Mouse (Mus musculus): Measurements from ENCODE around the gene Zfp36l2. TPM values are rescaled to one million over a fixed set of nuclear protein-coding genes. Genes with fewer than 3 reads are reported as not detected.

The Zfp36l2 gene
- polyA plus RNA-seq, 1 experiment from 2014 or later, result 25.7 TPM

GRCm38 (mm10) chr17:84166135-84166860, 21.4 kb downstream of the Zfp36l2 start:
- Histone ChIP-seq H3K36me3 (no peaks in the 10 kb centered on the region), H3K4me2 (no peak overlapping the region), H3K4me1 (peaks cover 9% of the 10 kb centered on the region), H3K27ac (no peak overlapping the region), H3K4me3 (replicated peaks) (no peak overlapping the region), H3K9ac (no peak overlapping the region), H3K27me3 (replicated peaks) (no peaks in the 10 kb centered on the region), H3K9me3 (no peaks in the 10 kb centered on the region)
- no peak for ATAC-seq (ENCODE audit: insufficient read depth, low FRiP score, low read depth)
- WGBS, result 84% methylated on average over 9 of the region's 9 CpGs

DNA sequence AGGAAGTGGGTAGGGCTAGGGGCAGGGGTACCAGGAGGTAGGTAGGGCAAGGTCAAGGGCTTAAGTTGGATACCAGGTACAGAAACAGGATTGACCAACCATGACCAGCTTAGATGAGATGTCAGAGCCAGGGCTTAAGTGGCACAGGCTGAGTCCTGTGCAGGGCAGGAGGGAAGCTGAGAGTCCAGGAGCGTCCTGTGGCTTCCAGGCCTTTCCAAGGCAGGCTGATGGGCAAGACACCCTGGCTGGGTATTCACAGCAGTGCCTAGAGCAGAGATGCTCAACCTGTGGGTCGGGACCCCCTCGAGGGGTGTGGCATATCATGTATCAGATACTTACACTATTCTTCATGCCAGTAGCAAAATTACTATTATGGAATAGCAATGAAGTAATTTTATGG, 22.0 kb downstream of the Zfp36l2 start:
- no peaks in the 10 kb centered on the region for H3K36me3 ChIP-seq
- ATAC-seq (ENCODE audit: insufficient read depth, low FRiP score, low read depth), result no peak
- 87% methylated on average over 3 of the region's 3 CpGs for WGBS
- no peaks in the 10 kb centered on the region for H3K9me3 ChIP-seq
- H3K27ac ChIP-seq, result no peak overlapping the region
- H3K9ac ChIP-seq, result no peak overlapping the region
- H3K27me3 ChIP-seq (replicated peaks), result no peaks in the 10 kb centered on the region
- no peak overlapping the region for H3K4me3 ChIP-seq (replicated peaks)
- H3K4me2 ChIP-seq, result no peak overlapping the region
- H3K4me1 ChIP-seq, result peaks cover 15% of the 10 kb centered on the region

DNA sequence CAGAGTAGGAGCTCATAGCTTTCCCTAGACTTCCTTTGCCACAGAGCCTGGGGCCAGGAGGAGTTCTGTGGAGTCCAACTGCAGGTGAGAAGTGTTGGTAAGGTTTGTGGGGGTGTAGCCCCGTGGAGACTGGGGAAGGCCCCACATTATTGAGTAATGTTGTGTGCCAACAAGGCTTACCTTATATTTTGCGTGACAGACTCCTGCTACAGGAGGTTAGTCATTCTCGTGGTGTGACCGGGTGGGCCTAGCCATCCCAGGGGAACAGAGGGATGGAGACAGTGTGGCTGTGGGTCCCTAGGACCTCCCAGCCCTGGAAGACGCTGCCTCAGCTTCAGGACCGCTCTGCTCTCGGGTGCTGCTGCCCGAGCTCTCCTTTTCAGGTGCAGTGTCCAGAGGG, 23.6 kb downstream of the Zfp36l2 start:
- ATAC-seq (ENCODE audit: insufficient read depth, low FRiP score, low read depth), result no peak
- no peaks in the 10 kb centered on the region for H3K27me3 ChIP-seq (replicated peaks)
- 83% methylated on average over 8 of the region's 8 CpGs for WGBS

GRCm38 (mm10) chr17:84163066-84163785, 24.5 kb downstream of the Zfp36l2 start:
- 73% methylated on average over 12 of the region's 12 CpGs for WGBS
- H3K4me2 ChIP-seq, result no peak overlapping the region
- no peak for ATAC-seq (ENCODE audit: insufficient read depth, low FRiP score, low read depth)
- no peak overlapping the region for H3K9ac ChIP-seq
- H3K4me1 ChIP-seq, result peaks cover 17% of the 10 kb centered on the region
- H3K27ac ChIP-seq, result no peak overlapping the region
- H3K4me3 ChIP-seq (replicated peaks), result no peak overlapping the region
- H3K9me3 ChIP-seq, result no peaks in the 10 kb centered on the region
- no peaks in the 10 kb centered on the region for H3K27me3 ChIP-seq (replicated peaks)
- no peaks in the 10 kb centered on the region for H3K36me3 ChIP-seq

More for the DNA sequence above, 23.6 kb downstream of the Zfp36l2 start:
- Histone ChIP-seq H3K4me2 (no peak overlapping the region), H3K36me3 (no peaks in the 10 kb centered on the region), H3K9ac (no peak overlapping the region), H3K27ac (no peak overlapping the region), H3K9me3 (no peaks in the 10 kb centered on the region), H3K4me1 (peaks cover 16% of the 10 kb centered on the region), H3K4me3 (replicated peaks) (no peak overlapping the region)

DNA sequence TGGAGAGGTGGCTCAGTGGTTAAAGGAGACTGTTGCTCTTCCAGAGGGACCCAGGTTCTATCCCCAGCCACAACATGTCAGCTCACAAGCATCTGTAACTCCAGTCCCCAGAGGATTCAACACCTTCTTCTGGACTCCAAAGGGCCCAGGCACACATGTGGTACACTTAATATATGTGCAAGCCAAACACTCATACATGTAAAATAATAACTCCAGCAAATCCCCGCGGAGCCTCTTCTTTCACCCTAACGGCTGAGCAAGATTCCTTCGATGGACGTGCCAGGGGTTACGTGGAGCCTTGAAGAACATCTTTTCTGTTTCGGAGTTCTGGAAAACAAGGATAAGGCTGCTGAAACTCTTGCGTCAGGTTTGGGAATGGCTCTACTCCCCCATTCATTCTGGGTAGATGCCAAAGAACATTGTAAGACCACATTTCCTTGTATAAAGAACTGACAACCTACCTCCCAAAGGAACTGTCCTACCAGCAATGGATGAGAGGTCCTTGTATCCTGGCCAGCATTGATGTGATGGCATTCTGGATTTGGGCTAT, 25.5 kb downstream of the Zfp36l2 start:
- Histone ChIP-seq H3K9ac (no peak overlapping the region), H3K27ac (peak overlapping the region; percentile 66; the same call in 1 of the 2 replicates)
- WGBS, result 75% methylated on average over 8 of the region's 8 CpGs

GRCm38 (mm10) chr17:84161231-84161854, 26.4 kb downstream of the Zfp36l2 start:
- peaks cover 25% of the 10 kb centered on the region for H3K4me1 ChIP-seq
- H3K4me3 ChIP-seq (replicated peaks), result no peak overlapping the region
- ATAC-seq (ENCODE audit: insufficient read depth, low FRiP score, low read depth), result no peak
- no peak overlapping the region for H3K4me2 ChIP-seq
- H3K36me3 ChIP-seq, result no peaks in the 10 kb centered on the region
- no peaks in the 10 kb centered on the region for H3K9me3 ChIP-seq
- WGBS, result 29% methylated on average over 6 of the region's 6 CpGs
- H3K27ac ChIP-seq, result peak overlapping the region; percentile 66
- H3K9ac ChIP-seq, result no peak overlapping the region
- no peaks in the 10 kb centered on the region for H3K27me3 ChIP-seq (replicated peaks)

More for the DNA sequence above, 25.5 kb downstream of the Zfp36l2 start:
- ATAC-seq (ENCODE audit: insufficient read depth, low FRiP score, low read depth), result no peak
- no peaks in the 10 kb centered on the region for H3K36me3 ChIP-seq
- H3K4me2 ChIP-seq, result no peak overlapping the region
- no peak overlapping the region for H3K4me3 ChIP-seq (replicated peaks)
- H3K4me1 ChIP-seq, result peaks cover 24% of the 10 kb centered on the region
- H3K9me3 ChIP-seq, result no peaks in the 10 kb centered on the region
- no peaks in the 10 kb centered on the region for H3K27me3 ChIP-seq (replicated peaks)

GRCm38 (mm10) chr17:84158891-84159290, 28.9 kb downstream of the Zfp36l2 start:
- Histone ChIP-seq H3K4me2 (no peak overlapping the region), H3K4me1 (peaks cover 33% of the 10 kb centered on the region), H3K27ac (no peak overlapping the region), H3K27me3 (replicated peaks) (no peaks in the 10 kb centered on the region), H3K9ac (no peak overlapping the region), H3K4me3 (replicated peaks) (no peak overlapping the region), H3K36me3 (no peaks in the 10 kb centered on the region), H3K9me3 (no peaks in the 10 kb centered on the region)
- ATAC-seq (ENCODE audit: insufficient read depth, low FRiP score, low read depth), result no peak
- 67% methylated on average over 15 of the region's 15 CpGs for whole genome bisulfite sequencing

- no peak for ATAC-seq (ENCODE audit: insufficient read depth, low FRiP score, low read depth)
- Histone ChIP-seq H3K27me3 (replicated peaks) (no peaks in the 10 kb centered on the region), H3K27ac (peak overlapping the region; percentile 90), H3K9me3 (no peaks in the 10 kb centered on the region), H3K9ac (no peak overlapping the region), H3K36me3 (no peaks in the 10 kb centered on the region), H3K4me2 (no peak overlapping the region), H3K4me1 (peaks cover 33% of the 10 kb centered on the region), H3K4me3 (replicated peaks) (no peak overlapping the region)
- WGBS, result 85% methylated on average over 12 of the region's 12 CpGs
These were observed 29.3 kb downstream of the Zfp36l2 start for GRCm38 (mm10) chr17:84158461-84158795.

DNA sequence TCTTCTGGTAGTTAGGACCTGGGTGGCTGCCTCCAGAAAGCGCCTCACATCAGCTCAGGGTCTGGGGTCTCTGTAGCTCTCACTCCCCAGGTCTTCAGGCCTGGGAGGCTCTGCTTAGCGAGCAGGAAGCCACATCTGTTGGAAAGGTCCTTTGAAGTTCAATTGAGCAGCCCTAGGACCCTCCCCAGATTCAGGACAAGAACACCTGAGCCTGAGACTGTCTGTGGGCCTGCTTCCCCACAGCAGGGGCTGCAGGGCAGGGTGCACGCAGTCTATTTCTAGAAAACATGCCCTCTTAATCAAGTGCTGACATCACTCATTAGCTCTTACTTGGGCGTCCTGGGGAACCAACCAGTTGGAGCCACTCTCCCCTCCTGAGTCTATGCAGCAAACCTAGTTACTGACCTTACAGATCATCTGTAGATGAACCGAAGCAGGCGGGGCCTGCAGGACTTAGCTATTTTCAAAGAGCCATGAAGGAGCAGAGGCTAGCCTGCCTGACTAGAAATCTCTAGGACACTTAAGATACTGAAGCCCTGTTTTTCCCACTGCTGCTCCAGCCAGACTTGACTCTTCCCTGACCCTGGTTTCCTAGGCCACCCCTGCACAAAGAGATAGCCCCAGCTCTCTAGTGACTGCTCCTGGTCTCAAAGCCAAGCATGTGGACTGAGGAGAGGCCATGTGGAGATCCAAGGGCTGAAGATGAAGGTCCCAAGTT, 29.8 kb downstream of the Zfp36l2 start:
- WGBS, result 58% methylated on average over 6 of the region's 6 CpGs
- Histone ChIP-seq H3K9ac (no peak overlapping the region), H3K9me3 (no peaks in the 10 kb centered on the region), H3K4me3 (replicated peaks) (no peak overlapping the region), H3K4me2 (peak overlapping the region; percentile 24), H3K4me1 (peaks cover 37% of the 10 kb centered on the region), H3K36me3 (no peaks in the 10 kb centered on the region), H3K27me3 (replicated peaks) (no peaks in the 10 kb centered on the region), H3K27ac (peak overlapping the region; percentile 90)
- no peak for ATAC-seq (ENCODE audit: insufficient read depth, low FRiP score, low read depth)

DNA sequence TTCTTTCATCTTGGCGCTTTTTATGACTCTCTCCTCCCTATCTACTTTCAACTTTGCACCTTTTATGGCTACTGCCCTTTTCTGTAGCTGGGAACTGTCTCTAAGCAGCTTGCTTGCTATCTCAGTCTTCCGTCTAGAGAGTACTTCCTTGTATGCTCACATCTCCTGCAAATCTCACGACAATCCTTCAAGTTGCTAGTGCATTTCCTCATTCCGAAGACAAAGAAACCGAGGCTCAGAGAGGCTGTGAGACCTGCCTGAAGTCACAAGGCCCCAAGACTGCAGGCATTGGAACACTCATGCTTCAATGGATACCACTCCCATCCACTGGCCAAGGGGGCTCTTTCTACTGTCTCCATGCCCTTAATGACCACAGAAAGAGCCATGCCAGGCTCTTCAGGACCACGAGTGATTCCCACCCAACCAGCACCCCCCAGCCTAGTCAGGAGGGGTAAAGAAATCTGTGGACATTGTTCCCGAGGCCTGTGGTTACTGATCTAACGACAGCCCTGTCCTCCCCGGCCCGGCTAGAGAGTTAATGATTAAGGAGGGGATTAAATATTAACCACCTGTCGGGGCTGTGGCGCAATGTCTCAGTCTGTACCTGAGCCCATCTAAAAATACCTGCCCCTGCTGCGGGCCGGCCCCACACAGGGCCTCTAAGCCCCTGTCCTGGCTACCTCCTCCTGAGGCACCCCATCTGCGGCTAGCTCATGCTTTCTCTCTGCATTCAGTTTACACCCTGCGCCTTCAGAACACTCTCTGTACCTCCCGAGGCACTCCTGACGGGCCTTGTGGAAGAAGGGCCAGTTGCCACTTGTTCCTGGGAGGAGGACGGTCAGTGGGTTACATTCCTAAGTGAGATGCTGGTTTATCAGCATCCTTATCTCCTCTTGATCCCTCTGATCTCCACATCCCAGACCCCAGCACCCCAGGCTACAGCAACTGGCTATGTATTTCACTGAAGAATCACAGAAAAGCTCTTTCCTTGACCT, 30.7 kb downstream of the Zfp36l2 start:
- no peak overlapping the region for H3K4me3 ChIP-seq (replicated peaks)
- no peaks in the 10 kb centered on the region for H3K9me3 ChIP-seq
- H3K4me2 ChIP-seq, result peak overlapping the region; percentile 24
- H3K27me3 ChIP-seq (replicated peaks), result no peaks in the 10 kb centered on the region
- peak overlapping the region; percentile 90 for H3K27ac ChIP-seq
- no peak overlapping the region for H3K9ac ChIP-seq
- 45% methylated on average over 19 of the region's 19 CpGs for WGBS
- H3K36me3 ChIP-seq, result no peaks in the 10 kb centered on the region
- H3K4me1 ChIP-seq, result peaks cover 40% of the 10 kb centered on the region
- peak; percentile 85 for ATAC-seq (ENCODE audit: insufficient read depth, low FRiP score, low read depth)

GRCm38 (mm10) chr17:84156227-84156573, 31.5 kb downstream of the Zfp36l2 start:
- H3K4me3 ChIP-seq (replicated peaks), result no peak overlapping the region
- ATAC-seq (ENCODE audit: insufficient read depth, low FRiP score, low read depth), result no peak
- no peak overlapping the region; the same call in 1 of the 2 replicates for H3K4me2 ChIP-seq
- WGBS, result 47% methylated on average over 13 of the region's 13 CpGs
- H3K27ac ChIP-seq, result peak overlapping the region; percentile 90
- peaks cover 36% of the 10 kb centered on the region for H3K4me1 ChIP-seq
- H3K9me3 ChIP-seq, result no peaks in the 10 kb centered on the region
- no peaks in the 10 kb centered on the region for H3K27me3 ChIP-seq (replicated peaks)
- H3K9ac ChIP-seq, result no peak overlapping the region
- H3K36me3 ChIP-seq, result no peaks in the 10 kb centered on the region
